Mouse (Mus musculus) MEL (cell line): ENCODE data around the gene Slc25a53.

Experiments used
- CHD1 ChIP-seq: IDR thresholded peaks from 2 replicates; pipeline ENCODE4 v1.6.1; 2012; ENCODE audit warnings: low read depth, mild to moderate bottlenecking, inconsistent platforms, low read length, improper control_type of control experiment
- CTCF ChIP-seq, 3 experiments: IDR thresholded peaks in 2 of 3; conservative IDR thresholded peaks in 1 of 3; 2 replicates each; pipeline ENCODE4 v1.5.1; 2011 to 2012; ENCODE audit warnings: low read length in 3 of 3, low read depth in 2 of 3, mild to moderate bottlenecking in 2 of 3, improper control_type of control experiment in 1 of 3, inconsistent platforms in 1 of 3, mixed read lengths in 1 of 3, moderate library complexity in 1 of 3; ENCODE audit not compliant: control insufficient read depth in 1 of 3, insufficient read depth in 1 of 3, poor library complexity in 1 of 3, severe bottlenecking in 1 of 3
- E2F4 ChIP-seq: IDR thresholded peaks from 2 replicates; pipeline ENCODE4 v1.6.1; 2011; ENCODE audit warnings: low read depth, low read length, improper control_type of control experiment, borderline replicate concordance
- EP300 ChIP-seq, 2 experiments: IDR thresholded peaks; 2 replicates each; pipeline ENCODE4 v1.6.1; 2011; ENCODE audit warnings: improper control_type of control experiment in 2 of 2, low read length in 2 of 2, low read depth in 1 of 2, mild to moderate bottlenecking in 1 of 2
- GABPA ChIP-seq: IDR thresholded peaks from 2 replicates; pipeline ENCODE4 v1.6.1; 2012; ENCODE audit warnings: low read depth, mild to moderate bottlenecking, inconsistent platforms, low read length, improper control_type of control experiment, moderate library complexity
- GATA1 ChIP-seq: IDR thresholded peaks from 2 replicates; pipeline ENCODE4 v1.6.1; 2011; ENCODE audit warnings: low read depth, low read length, improper control_type of control experiment
- JUND ChIP-seq: IDR thresholded peaks from 2 replicates; pipeline ENCODE4 v1.6.1; 2011; ENCODE audit warnings: low read depth, mild to moderate bottlenecking, improper control_type of control experiment, low read length
- MAX ChIP-seq: IDR thresholded peaks from 2 replicates; pipeline ENCODE4 v1.6.1; 2011; ENCODE audit warnings: low read length, improper control_type of control experiment
- POLR2A ChIP-seq, 2 experiments: IDR thresholded peaks; 2 replicates each; pipeline ENCODE4 v1.6.1; 2011 to 2012; ENCODE audit warnings: low read length in 2 of 2, mild to moderate bottlenecking in 2 of 2, control low read depth in 1 of 2, improper control_type of control experiment in 1 of 2, low read depth in 1 of 2, moderate library complexity in 1 of 2; ENCODE audit not compliant: control insufficient read depth in 1 of 2, insufficient read depth in 1 of 2, poor library complexity in 1 of 2
- POLR2AphosphoS5 ChIP-seq: IDR thresholded peaks from 2 replicates; pipeline ENCODE4 v1.6.1; 2012; ENCODE audit warnings: low read depth, borderline replicate concordance, mild to moderate bottlenecking, inconsistent platforms, low read length, moderate library complexity, mixed read lengths
- SMC3 ChIP-seq: IDR thresholded peaks from 2 replicates; pipeline ENCODE4 v1.6.1; 2011; ENCODE audit warnings: low read depth, low read length, improper control_type of control experiment
- TAL1 ChIP-seq: IDR thresholded peaks from 2 replicates; pipeline ENCODE4 v1.6.1; 2012; ENCODE audit warnings: mild to moderate bottlenecking, inconsistent platforms, low read length, moderate library complexity, mixed read lengths

DNA sequence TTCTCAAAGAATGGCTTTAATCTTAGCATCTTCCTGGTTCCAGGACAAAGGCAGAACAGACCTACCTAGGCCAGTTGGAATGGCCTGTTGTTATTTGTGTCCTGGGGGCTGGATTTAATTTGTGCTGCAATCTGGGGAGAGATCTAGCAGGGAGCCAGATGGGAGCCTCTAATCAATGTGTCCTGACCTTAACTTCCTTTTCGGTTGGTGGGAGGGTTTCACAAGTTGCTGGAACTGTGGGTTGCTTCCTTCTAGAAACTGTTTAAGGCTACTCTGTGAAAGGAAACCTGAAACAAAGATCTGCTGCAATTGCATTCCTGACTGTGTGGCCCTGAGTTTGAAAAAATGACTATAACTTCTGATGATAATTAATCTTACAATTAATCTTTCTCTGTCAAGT lies 20.4 kb downstream of the Slc25a53 start:
- TF ChIP-seq GABPA (no peak), TAL1 (no peak), POLR2A (IDR thresholded peaks at IDR 0.05; ENCODE audit: control insufficient read depth in 1 of 2, insufficient read depth in 1 of 2, low read depth in 1 of 2, low read length in 2 of 2, poor library complexity in 1 of 2) (no peak), POLR2AphosphoS5 (no peak), CTCF (IDR thresholded peaks at IDR 0.05 in 2 of 3, conservative IDR thresholded peaks at IDR 0.05 in 1 of 3; ENCODE audit: control insufficient read depth in 1 of 3, insufficient read depth in 1 of 3, low read depth in 2 of 3, low read length in 3 of 3, poor library complexity in 1 of 3, severe bottlenecking in 1 of 3) (no peak), JUND (no peak), MAX (no peak), SMC3 (no peak), EP300 (IDR thresholded peaks at IDR 0.05; ENCODE audit: low read depth in 1 of 2, low read length in 2 of 2) (no peak), GATA1 (no peak), E2F4 (no peak), CHD1 (no peak)
